Mouse (Mus musculus): ENCODE results near the gene Rbm43. TPM values are rescaled to one million over a fixed set of nuclear protein-coding genes. Genes with fewer than 3 reads are reported as not detected.

Rbm43 gene
- polyA plus RNA-seq, 1 experiment from 2014 or later = 3.6 TPM

DNA sequence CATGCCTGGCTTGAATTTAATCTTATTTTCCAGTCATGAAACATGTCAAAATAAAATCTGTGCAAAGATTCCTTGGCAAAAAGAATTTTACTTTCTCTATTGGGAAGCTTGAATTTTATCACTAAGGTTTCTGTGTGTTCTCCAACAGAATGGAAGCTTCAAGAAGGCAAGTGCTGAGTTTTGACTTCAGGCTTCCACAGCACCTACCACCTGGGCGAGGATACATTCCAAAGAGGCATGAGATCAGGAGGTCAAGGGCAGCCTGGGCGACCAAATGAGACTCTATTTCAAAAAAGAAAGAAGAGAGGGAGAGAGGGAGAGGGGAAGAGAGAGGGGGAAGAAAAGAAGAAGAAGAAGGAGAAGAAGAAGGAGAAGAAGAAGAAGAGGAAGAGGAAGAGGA is 10.8 kb upstream of the Rbm43 start:
- H3K27me3 ChIP-seq = no peaks in the 10 kb centered on the region
- no peaks in the 10 kb centered on the region for H3K4me1 ChIP-seq (replicated peaks)
- H3K27ac ChIP-seq (replicated peaks) = no peak overlapping the region
- H3K36me3 ChIP-seq = no peaks in the 10 kb centered on the region
- H3K9ac ChIP-seq = no peak overlapping the region
- peaks cover 8% of the 10 kb centered on the region; the same call in 1 of the 2 replicates for H3K9me3 ChIP-seq
- H3K4me3 ChIP-seq = no peak overlapping the region
- 62% methylated on average over 2 of the region's 2 CpGs for WGBS
- no peak for ATAC-seq (ENCODE audit: low read depth)
- H3K4me2 ChIP-seq = no peak overlapping the region

- H3K9me3 ChIP-seq = peaks cover 8% of the 10 kb centered on the region; the same call in 1 of the 2 replicates
- no peaks in the 10 kb centered on the region for H3K36me3 ChIP-seq
- no peak overlapping the region for H3K9ac ChIP-seq
- no peaks in the 10 kb centered on the region for H3K4me1 ChIP-seq (replicated peaks)
- ATAC-seq (ENCODE audit: low read depth) = no peak
- no peak overlapping the region for H3K27ac ChIP-seq (replicated peaks)
- no peak overlapping the region for H3K4me3 ChIP-seq
- no peaks in the 10 kb centered on the region for H3K27me3 ChIP-seq
- WGBS = 92% methylated on average over 7 of the region's 7 CpGs
- H3K4me2 ChIP-seq = no peak overlapping the region
These were observed 6.9 kb upstream of the Rbm43 start for GRCm38 (mm10) chr2:51941832-51942231.

DNA sequence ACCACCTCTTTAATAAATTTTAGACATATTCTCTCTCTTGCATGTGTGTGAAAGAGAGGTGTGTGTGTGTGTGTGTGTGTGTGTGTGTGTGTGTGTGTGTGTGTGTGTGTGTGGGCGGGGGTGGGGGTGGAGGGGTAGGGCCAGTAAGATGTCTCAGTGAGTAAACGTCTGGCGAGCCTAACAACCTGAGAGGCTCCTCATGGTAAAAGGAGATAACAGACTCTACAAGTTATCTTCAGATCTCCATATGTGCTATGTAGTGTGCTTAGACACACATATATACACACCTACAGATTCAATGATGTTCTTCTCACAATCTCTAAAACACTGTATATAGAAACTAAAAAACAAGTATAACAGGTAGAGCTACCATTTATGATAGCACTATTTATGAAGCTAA is 3.8 kb upstream of the Rbm43 start:
- Histone ChIP-seq H3K4me1 (replicated peaks) (peaks cover 9% of the 10 kb centered on the region; the same call in 1 of the 2 replicates), H3K9ac (no peak overlapping the region), H3K36me3 (no peaks in the 10 kb centered on the region), H3K4me2 (no peak overlapping the region), H3K27ac (replicated peaks) (no peak overlapping the region), H3K27me3 (peaks cover 9% of the 10 kb centered on the region), H3K4me3 (no peak overlapping the region), H3K9me3 (peaks cover 7% of the 10 kb centered on the region; the same call in 1 of the 2 replicates)
- ATAC-seq (ENCODE audit: low read depth) = no peak
- WGBS = 81% methylated on average over 2 of the region's 3 CpGs

- H3K27ac ChIP-seq (replicated peaks) = no peak overlapping the region
- H3K27me3 ChIP-seq = peaks cover 9% of the 10 kb centered on the region
- peaks cover 9% of the 10 kb centered on the region; the same call in 1 of the 2 replicates for H3K4me1 ChIP-seq (replicated peaks)
- ATAC-seq (ENCODE audit: low read depth) = no peak
- H3K36me3 ChIP-seq = no peaks in the 10 kb centered on the region
- no peak overlapping the region for H3K4me3 ChIP-seq
- whole genome bisulfite sequencing = 73% methylated on average over 6 of the region's 6 CpGs
- no peaks in the 10 kb centered on the region for H3K9me3 ChIP-seq
- no peak overlapping the region for H3K4me2 ChIP-seq
- H3K9ac ChIP-seq = no peak overlapping the region
These were observed 2.0 kb upstream of the Rbm43 start for GRCm38 (mm10) chr2:51937004-51937403.

GRCm38 (mm10) chr2:51936585-51936984 is 1.6 kb upstream of the Rbm43 start:
- Histone ChIP-seq H3K4me1 (replicated peaks) (peaks cover 9% of the 10 kb centered on the region; the same call in 1 of the 2 replicates), H3K36me3 (no peaks in the 10 kb centered on the region), H3K9ac (no peak overlapping the region), H3K4me3 (no peak overlapping the region), H3K27ac (replicated peaks) (no peak overlapping the region), H3K27me3 (peaks cover 9% of the 10 kb centered on the region), H3K4me2 (no peak overlapping the region), H3K9me3 (no peaks in the 10 kb centered on the region)
- ATAC-seq (ENCODE audit: low read depth) = no peak
- WGBS = 82% methylated on average over 3 of the region's 3 CpGs

DNA sequence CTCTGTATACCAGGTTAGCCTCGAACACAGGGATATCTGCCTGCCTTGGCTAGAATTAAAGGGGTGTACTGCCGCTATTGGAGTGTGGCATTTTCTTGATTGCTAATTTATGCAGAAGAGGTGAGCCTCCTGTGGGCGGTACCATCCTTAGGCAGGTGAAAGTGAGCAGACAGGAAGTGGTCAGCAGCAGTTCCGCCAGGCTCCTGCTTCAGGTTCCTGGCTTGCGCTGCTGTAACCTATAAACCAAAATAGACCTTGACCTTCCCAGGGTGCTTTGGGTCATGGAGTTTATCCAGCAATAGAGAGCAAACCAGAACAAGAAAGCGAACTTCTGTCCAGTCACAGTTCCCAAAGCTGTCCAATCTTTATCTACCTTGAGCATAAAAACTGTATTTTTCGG is 958 bp upstream of the Rbm43 start:
- WGBS = 91% methylated on average over 7 of the region's 7 CpGs
- Histone ChIP-seq H3K9ac (no peak overlapping the region), H3K4me1 (replicated peaks) (peaks cover 9% of the 10 kb centered on the region; the same call in 1 of the 2 replicates), H3K9me3 (no peaks in the 10 kb centered on the region), H3K4me3 (no peak overlapping the region), H3K36me3 (no peaks in the 10 kb centered on the region), H3K27ac (replicated peaks) (no peak overlapping the region), H3K27me3 (peaks cover 9% of the 10 kb centered on the region), H3K4me2 (no peak overlapping the region; the same call in 1 of the 2 replicates)
- no peak for ATAC-seq (ENCODE audit: low read depth)

DNA sequence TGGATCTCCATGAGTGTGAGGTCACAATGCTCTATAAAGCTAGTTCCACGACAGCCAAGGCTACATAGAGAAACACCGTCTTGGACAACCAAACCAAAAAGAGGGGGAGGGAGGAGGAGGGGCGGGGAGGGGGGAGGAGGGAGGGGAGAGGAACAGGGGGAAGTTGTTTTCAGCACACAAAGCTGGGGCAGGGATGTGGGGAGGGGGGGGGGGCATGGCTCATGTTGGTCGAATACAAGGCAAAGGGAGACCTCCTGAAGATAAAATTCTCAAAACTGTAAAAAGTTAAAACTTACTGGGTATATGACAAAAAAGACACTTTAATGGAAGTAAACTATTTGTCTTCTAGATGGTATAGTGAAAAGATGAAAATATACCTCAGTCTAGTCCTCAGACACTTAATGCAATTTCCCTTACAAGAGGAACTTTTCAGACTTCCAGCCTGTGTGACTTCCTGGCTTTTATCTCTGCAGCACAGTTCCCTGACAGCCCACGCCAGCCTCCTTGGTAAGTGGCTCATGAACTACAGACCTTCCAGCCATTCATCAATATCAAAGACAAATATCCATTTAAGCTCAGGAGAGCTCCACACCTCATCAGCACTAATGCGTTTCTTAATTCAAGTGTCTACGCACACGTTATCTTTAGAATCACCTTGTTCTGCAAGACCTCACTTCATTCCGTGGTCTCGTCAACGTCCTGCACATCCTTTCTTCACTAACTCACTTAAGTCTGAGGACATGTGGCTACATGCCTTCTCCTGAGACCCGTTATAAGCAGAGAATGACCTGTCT is 1.4 kb downstream of the Rbm43 start:
- Histone ChIP-seq H3K4me1 (replicated peaks) (peaks cover 9% of the 10 kb centered on the region; the same call in 1 of the 2 replicates), H3K9ac (no peak overlapping the region), H3K9me3 (no peaks in the 10 kb centered on the region), H3K4me3 (no peak overlapping the region), H3K27ac (replicated peaks) (no peak overlapping the region), H3K4me2 (peak overlapping the region; percentile 89; the same call in 1 of the 2 replicates), H3K36me3 (no peaks in the 10 kb centered on the region), H3K27me3 (peaks cover 9% of the 10 kb centered on the region)
- ATAC-seq (ENCODE audit: low read depth) = no peak
- 62% methylated on average over 11 of the region's 12 CpGs for WGBS

GRCm38 (mm10) chr2:51931241-51931640 is 3.7 kb downstream of the Rbm43 start:
- ATAC-seq (ENCODE audit: low read depth) = no peak
- Histone ChIP-seq H3K27me3 (peaks cover 8% of the 10 kb centered on the region), H3K4me2 (no peak overlapping the region), H3K9me3 (no peaks in the 10 kb centered on the region), H3K9ac (no peak overlapping the region), H3K36me3 (no peaks in the 10 kb centered on the region), H3K4me3 (no peak overlapping the region), H3K4me1 (replicated peaks) (peaks cover 9% of the 10 kb centered on the region; the same call in 1 of the 2 replicates), H3K27ac (replicated peaks) (no peak overlapping the region)
- WGBS = 86% methylated on average over 7 of the region's 7 CpGs

GRCm38 (mm10) chr2:51914944-51915680 is 19.9 kb downstream of the Rbm43 start:
- Histone ChIP-seq H3K4me3 (no peak overlapping the region), H3K27me3 (no peaks in the 10 kb centered on the region), H3K36me3 (no peaks in the 10 kb centered on the region), H3K9me3 (no peaks in the 10 kb centered on the region), H3K4me2 (no peak overlapping the region), H3K9ac (no peak overlapping the region), H3K27ac (replicated peaks) (no peak overlapping the region), H3K4me1 (replicated peaks) (no peaks in the 10 kb centered on the region)
- peak; percentile 81; the same call in 1 of the 2 replicates for ATAC-seq (ENCODE audit: low read depth)
- 6% methylated on average over 5 of the region's 5 CpGs for WGBS

GRCm38 (mm10) chr2:51914532-51914931 is 20.4 kb downstream of the Rbm43 start:
- Histone ChIP-seq H3K36me3 (no peaks in the 10 kb centered on the region), H3K9ac (no peak overlapping the region), H3K27me3 (no peaks in the 10 kb centered on the region), H3K4me1 (replicated peaks) (no peaks in the 10 kb centered on the region), H3K4me3 (no peak overlapping the region), H3K9me3 (no peaks in the 10 kb centered on the region), H3K27ac (replicated peaks) (no peak overlapping the region), H3K4me2 (no peak overlapping the region)
- ATAC-seq (ENCODE audit: low read depth) = no peak
- 56% methylated on average over 7 of the region's 7 CpGs for WGBS

DNA sequence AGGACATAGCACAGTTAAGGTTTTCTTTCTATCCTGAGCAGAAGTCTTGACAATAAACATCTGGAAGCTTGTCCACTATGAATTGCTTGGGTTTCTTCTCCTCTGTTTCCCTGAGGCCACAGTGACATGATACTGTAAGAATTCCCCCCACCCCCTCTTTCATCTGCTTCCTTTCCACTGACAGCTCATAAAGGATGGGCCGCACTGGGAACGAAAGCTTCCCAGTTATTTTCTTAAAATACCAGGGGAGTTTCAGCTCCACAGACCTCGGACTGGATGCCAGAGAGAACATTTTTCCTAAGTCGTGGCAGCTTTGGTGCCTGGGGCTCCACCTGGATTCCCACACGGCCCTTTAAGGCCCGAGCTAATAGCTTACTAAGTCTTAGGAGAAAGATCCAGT is 22.2 kb downstream of the Rbm43 start:
- 45% methylated on average over 6 of the region's 6 CpGs for WGBS
- H3K36me3 ChIP-seq = no peaks in the 10 kb centered on the region
- no peaks in the 10 kb centered on the region for H3K4me1 ChIP-seq (replicated peaks)

DNA sequence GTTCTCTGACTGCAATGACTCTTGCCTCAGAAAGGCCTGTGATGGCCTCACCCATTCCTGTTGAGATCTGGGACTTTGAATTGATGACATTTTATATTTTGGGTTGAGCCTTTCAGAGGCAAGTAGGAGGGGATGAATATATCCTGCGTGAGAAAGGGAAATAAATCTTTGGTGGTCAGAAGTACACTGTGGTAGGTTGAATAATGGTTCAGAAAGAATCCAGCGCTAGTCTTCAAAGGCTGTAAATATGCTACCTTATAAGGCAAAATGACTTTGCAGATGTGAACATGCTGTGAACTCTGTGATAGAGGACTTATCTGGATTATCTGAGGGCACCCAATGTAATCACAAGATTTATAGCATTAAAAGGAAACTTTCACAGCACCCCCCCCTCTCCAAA is 23.1 kb downstream of the Rbm43 start:
- H3K4me2 ChIP-seq = no peak overlapping the region
- no peak overlapping the region for H3K9ac ChIP-seq
- no peak for ATAC-seq (ENCODE audit: low read depth)
- H3K27ac ChIP-seq (replicated peaks) = no peak overlapping the region
- H3K4me1 ChIP-seq (replicated peaks) = no peaks in the 10 kb centered on the region
- H3K27me3 ChIP-seq = no peaks in the 10 kb centered on the region
- no peaks in the 10 kb centered on the region for H3K9me3 ChIP-seq
- no peak overlapping the region for H3K4me3 ChIP-seq
- H3K36me3 ChIP-seq = no peaks in the 10 kb centered on the region
- 72% methylated on average over 2 of the region's 2 CpGs for WGBS

More for the DNA sequence above, 22.2 kb downstream of the Rbm43 start:
- ATAC-seq (ENCODE audit: low read depth) = no peak
- Histone ChIP-seq H3K27ac (replicated peaks) (no peak overlapping the region), H3K27me3 (no peaks in the 10 kb centered on the region), H3K4me2 (no peak overlapping the region), H3K9me3 (no peaks in the 10 kb centered on the region), H3K4me3 (no peak overlapping the region), H3K9ac (no peak overlapping the region)

All from neural tube, embryonic 13.5 days (tissue).